Mouse (Mus musculus) bone marrow macrophage, adult 2 months (primary cell): ENCODE results near the gene Adipor2.

Experiments
- CTCF ChIP-seq: IDR thresholded peaks from 2 replicates; pipeline ENCODE4 v1.5.1; 2012; ENCODE audit warnings: low read depth, mild to moderate bottlenecking, low read length, moderate library complexity
- POLR2A ChIP-seq: IDR thresholded peaks from 2 replicates; pipeline ENCODE4 v1.6.1; 2012; ENCODE audit warnings: mild to moderate bottlenecking, low read depth, low read length, borderline replicate concordance

GRCm38 (mm10) chr6:119417354-119417753, at the start of gene Adipor2:
- TF ChIP-seq CTCF (no peak), POLR2A (no peak)
